Mouse (Mus musculus): ENCODE measurements around the gene Ndrg4. TPM values are rescaled to one million over a fixed set of nuclear protein-coding genes. Genes with fewer than 3 reads are reported as not detected.

Gene Ndrg4
- polyA plus RNA-seq, 1 experiment from 2014 or later = 22.0 TPM

- Histone ChIP-seq H3K9me3 (replicated peaks; ENCODE audit: low read length) (no peaks in the 10 kb centered on the region), H3K4me2 (ENCODE audit: low read length) (no peak overlapping the region), H3K36me3 (ENCODE audit: insufficient read depth, low read length) (no peaks in the 10 kb centered on the region), H3K9ac (ENCODE audit: low read depth, low read length) (no peak overlapping the region), H3K27me3 (ENCODE audit: insufficient read depth, low read length) (no peaks in the 10 kb centered on the region), H3K4me3 (replicated peaks; ENCODE audit: low read depth, low read length) (no peak overlapping the region), H3K27ac (no peak overlapping the region), H3K4me1 (replicated peaks; ENCODE audit: insufficient read depth, low read length) (0 out of 2 replicates have a peak, but pooled peaks cover 3% of the 10 kb centered on the region)
- 72% methylated on average over 5 of the region's 5 CpGs for WGBS
- ATAC-seq (replicated peaks; ENCODE audit: low FRiP score, low read depth) = no peak
- TF ChIP-seq CTCF (IDR thresholded peaks at IDR 0.05; ENCODE audit: low read depth) = no peak
- DNase-seq (ENCODE audit: low spot score) = no peak
Observed at GRCm38 (mm10) chr8:95653351-95653750, 23.4 kb upstream of the Ndrg4 start.

GRCm38 (mm10) chr8:95655831-95656230 is 20.9 kb upstream of the Ndrg4 start:
- Histone ChIP-seq H3K27me3 (ENCODE audit: insufficient read depth, low read length) (no peaks in the 10 kb centered on the region), H3K4me2 (ENCODE audit: low read length) (no peak overlapping the region), H3K9ac (ENCODE audit: low read depth, low read length) (no peak overlapping the region), H3K4me3 (replicated peaks; ENCODE audit: low read depth, low read length) (no peak overlapping the region), H3K4me1 (replicated peaks; ENCODE audit: insufficient read depth, low read length) (0 out of 2 replicates have a peak, but pooled peaks cover 3% of the 10 kb centered on the region), H3K36me3 (ENCODE audit: insufficient read depth, low read length) (no peaks in the 10 kb centered on the region), H3K9me3 (replicated peaks; ENCODE audit: low read length) (no peaks in the 10 kb centered on the region), H3K27ac (no peak overlapping the region)
- no peak for TF ChIP-seq CTCF (IDR thresholded peaks at IDR 0.05; ENCODE audit: low read depth)
- peak; percentile 51 for DNase-seq (ENCODE audit: low spot score)
- 74% methylated on average over 7 of the region's 7 CpGs for WGBS
- ATAC-seq (replicated peaks; ENCODE audit: low FRiP score, low read depth) = no peak

- DNase-seq (ENCODE audit: low spot score) = peak; percentile 32
- WGBS = 37% methylated on average over 5 of the region's 5 CpGs
- Histone ChIP-seq H3K4me3 (replicated peaks; ENCODE audit: low read depth, low read length) (no peak overlapping the region), H3K27me3 (ENCODE audit: insufficient read depth, low read length) (no peaks in the 10 kb centered on the region), H3K27ac (no peak overlapping the region), H3K9ac (ENCODE audit: low read depth, low read length) (no peak overlapping the region), H3K9me3 (replicated peaks; ENCODE audit: low read length) (no peaks in the 10 kb centered on the region), H3K4me2 (ENCODE audit: low read length) (no peak overlapping the region), H3K4me1 (replicated peaks; ENCODE audit: insufficient read depth, low read length) (0 out of 2 replicates have a peak, but pooled peaks cover 3% of the 10 kb centered on the region), H3K36me3 (ENCODE audit: insufficient read depth, low read length) (no peaks in the 10 kb centered on the region)
- TF ChIP-seq CTCF (IDR thresholded peaks at IDR 0.05; ENCODE audit: low read depth) = no peak
- ATAC-seq (replicated peaks; ENCODE audit: low FRiP score, low read depth) = no peak
Observed at GRCm38 (mm10) chr8:95656316-95657002, 20.3 kb upstream of the Ndrg4 start.

- ATAC-seq (replicated peaks; ENCODE audit: low FRiP score, low read depth) = no peak
- Histone ChIP-seq H3K9me3 (replicated peaks; ENCODE audit: low read length) (no peaks in the 10 kb centered on the region), H3K4me1 (replicated peaks; ENCODE audit: insufficient read depth, low read length) (0 out of 2 replicates have a peak, but pooled peaks cover 3% of the 10 kb centered on the region), H3K27me3 (ENCODE audit: insufficient read depth, low read length) (no peaks in the 10 kb centered on the region), H3K9ac (ENCODE audit: low read depth, low read length) (no peak overlapping the region), H3K36me3 (ENCODE audit: insufficient read depth, low read length) (no peaks in the 10 kb centered on the region), H3K27ac (no peak overlapping the region), H3K4me3 (replicated peaks; ENCODE audit: low read depth, low read length) (no peak overlapping the region), H3K4me2 (ENCODE audit: low read length) (no peak overlapping the region)
- no peak for DNase-seq (ENCODE audit: low spot score)
- TF ChIP-seq CTCF (IDR thresholded peaks at IDR 0.05; ENCODE audit: low read depth) = no peak
- WGBS = 49% methylated on average over 2 of the region's 2 CpGs
Observed at GRCm38 (mm10) chr8:95657523-95657922, 19.3 kb upstream of the Ndrg4 start.

- H3K27ac ChIP-seq = no peak overlapping the region
- ATAC-seq (replicated peaks; ENCODE audit: low FRiP score, low read depth) (no peak), DNase-seq (ENCODE audit: low spot score) (no peak)
- no peak overlapping the region for H3K4me3 ChIP-seq (replicated peaks; ENCODE audit: low read depth, low read length)
- no peak overlapping the region for H3K9ac ChIP-seq (ENCODE audit: low read depth, low read length)
- WGBS = 89% methylated on average over 6 of the region's 6 CpGs
- 0 out of 2 replicates have a peak, but pooled peaks cover under 1% of the 10 kb centered on the region for H3K4me1 ChIP-seq (replicated peaks; ENCODE audit: insufficient read depth, low read length)
- no peak overlapping the region for H3K4me2 ChIP-seq (ENCODE audit: low read length)
- H3K36me3 ChIP-seq (ENCODE audit: insufficient read depth, low read length) = no peaks in the 10 kb centered on the region
- no peaks in the 10 kb centered on the region for H3K27me3 ChIP-seq (ENCODE audit: insufficient read depth, low read length)
- no peak for TF ChIP-seq CTCF (IDR thresholded peaks at IDR 0.05; ENCODE audit: low read depth)
- H3K9me3 ChIP-seq (replicated peaks; ENCODE audit: low read length) = no peaks in the 10 kb centered on the region
Observed at GRCm38 (mm10) chr8:95660334-95660882, 16.4 kb upstream of the Ndrg4 start.

GRCm38 (mm10) chr8:95661085-95661484 is 15.7 kb upstream of the Ndrg4 start:
- no peak for TF ChIP-seq CTCF (IDR thresholded peaks at IDR 0.05; ENCODE audit: low read depth)
- WGBS = 40% methylated on average over 8 of the region's 8 CpGs
- DNase-seq (ENCODE audit: low spot score) (no peak), ATAC-seq (replicated peaks; ENCODE audit: low FRiP score, low read depth) (no peak)
- Histone ChIP-seq H3K27ac (no peak overlapping the region), H3K9ac (ENCODE audit: low read depth, low read length) (no peak overlapping the region), H3K9me3 (replicated peaks; ENCODE audit: low read length) (no peaks in the 10 kb centered on the region), H3K27me3 (ENCODE audit: insufficient read depth, low read length) (no peaks in the 10 kb centered on the region), H3K4me1 (replicated peaks; ENCODE audit: insufficient read depth, low read length) (no peaks in the 10 kb centered on the region), H3K4me2 (ENCODE audit: low read length) (no peak overlapping the region), H3K4me3 (replicated peaks; ENCODE audit: low read depth, low read length) (no peak overlapping the region), H3K36me3 (ENCODE audit: insufficient read depth, low read length) (no peaks in the 10 kb centered on the region)

Measured in kidney, postnatal 0 days (tissue).